Mouse (Mus musculus) adrenal gland, postnatal 25 days (tissue): ENCODE measurements around the gene Serpine2. TPM values are rescaled to one million over a fixed set of nuclear protein-coding genes. Genes with fewer than 3 reads are reported as not detected.

Experiments
- DNase-seq: peaks from one replicate; pipeline ENCODE4 v3.0.0; 2021; ENCODE audit warnings: mixed read lengths
- total RNA-seq: library from RNA; stranded (reverse); gene quantifications from 2 replicates; pipeline ENCODE4 v1.2.3, GENCODE M21; 2021

The Serpine2 gene
- total RNA-seq, 1 experiment from 2014 or later, result 5.9 TPM

DNA sequence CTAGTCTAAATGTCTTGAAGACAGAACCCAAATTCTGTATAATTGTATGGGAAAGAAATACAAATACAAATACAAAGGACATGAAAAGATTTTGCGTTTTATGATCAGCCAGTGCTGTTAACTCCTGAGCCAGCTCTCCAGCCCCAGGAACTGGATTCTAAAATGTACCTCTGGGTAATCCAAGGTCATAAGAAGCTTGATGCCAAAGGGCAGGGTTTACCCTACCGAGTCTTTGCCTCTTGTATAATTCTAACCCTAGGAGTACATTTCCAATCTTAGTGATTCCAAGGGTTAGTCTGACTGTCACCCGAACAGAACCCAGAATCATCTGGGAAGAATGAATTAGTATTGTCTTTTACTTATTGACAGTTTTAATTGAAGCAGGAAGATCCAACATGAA, 45.5 kb downstream of the Serpine2 start:
- DNase-seq, result no peak

GRCm38 (mm10) chr1:79809447-79809846, 51.5 kb downstream of the Serpine2 start:
- DNase-seq, result no peak

GRCm38 (mm10) chr1:79806865-79807264, 54.1 kb downstream of the Serpine2 start:
- DNase-seq, result no peak

DNA sequence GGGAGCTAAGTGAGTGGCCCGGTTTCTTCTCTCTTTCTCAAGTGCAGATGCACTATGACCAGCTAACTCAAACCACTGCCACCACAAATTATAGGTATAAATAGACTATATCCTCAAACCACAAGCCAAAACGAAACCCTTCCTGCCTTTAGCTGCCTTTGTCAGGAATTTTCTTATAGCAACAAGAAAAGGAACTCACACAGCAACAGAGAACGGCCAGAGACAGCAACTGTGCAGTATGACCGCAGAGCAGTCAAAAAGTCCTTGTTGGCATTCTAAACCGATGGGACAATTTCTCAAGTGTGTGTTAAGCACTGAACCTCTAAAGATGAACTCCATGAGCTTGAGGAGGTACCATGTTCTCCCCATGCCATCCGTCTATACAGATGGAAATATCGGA, 57.4 kb downstream of the Serpine2 start:
- DNase-seq, result no peak

DNA sequence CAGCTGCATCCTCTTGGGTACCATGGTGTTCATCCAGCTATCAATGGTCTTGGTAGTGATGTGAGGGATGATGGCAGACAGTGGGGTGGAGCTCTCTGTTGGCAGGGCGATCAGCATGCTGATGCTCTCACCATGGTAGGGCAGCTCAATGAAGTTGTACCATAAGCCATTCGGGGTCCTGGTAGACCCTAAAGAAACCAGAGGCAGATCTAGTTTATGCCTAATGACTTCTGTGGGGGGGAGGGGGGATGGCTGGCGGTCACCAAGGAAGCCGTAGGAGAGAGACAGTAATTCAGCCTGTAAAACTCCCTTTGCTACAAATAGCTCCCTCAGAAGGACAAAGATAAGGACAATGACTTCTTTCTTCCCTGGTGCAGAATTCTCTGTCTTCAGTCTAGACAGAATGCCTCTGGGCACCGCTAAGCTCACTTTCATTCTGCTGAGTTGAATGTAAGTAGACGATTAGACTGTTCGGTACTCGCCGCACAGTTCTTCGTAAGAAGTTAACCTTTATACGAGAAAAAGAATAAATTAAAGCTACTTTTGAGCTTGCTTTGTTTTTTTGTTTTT, 58.0 kb downstream of the Serpine2 start:
- DNase-seq, result no peak

DNA sequence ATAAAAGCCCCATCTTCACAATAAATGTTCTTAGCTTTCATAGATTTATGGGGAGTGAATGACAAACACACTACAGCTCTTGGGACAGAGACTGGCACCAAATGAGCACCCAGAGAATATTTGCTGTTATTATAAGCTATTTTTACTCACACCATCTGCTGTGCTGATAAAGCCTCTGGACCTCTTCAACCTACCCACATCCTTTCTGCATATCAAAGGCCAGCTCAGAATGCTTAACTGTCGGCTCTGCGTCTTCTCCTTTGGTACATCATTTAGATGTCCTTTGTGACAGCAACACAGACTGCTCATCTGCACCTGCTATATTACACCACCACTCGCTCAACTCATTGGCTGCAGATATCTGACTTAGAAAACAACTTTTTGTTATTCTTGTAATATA, 63.9 kb downstream of the Serpine2 start:
- DNase-seq, result no peak

DNA sequence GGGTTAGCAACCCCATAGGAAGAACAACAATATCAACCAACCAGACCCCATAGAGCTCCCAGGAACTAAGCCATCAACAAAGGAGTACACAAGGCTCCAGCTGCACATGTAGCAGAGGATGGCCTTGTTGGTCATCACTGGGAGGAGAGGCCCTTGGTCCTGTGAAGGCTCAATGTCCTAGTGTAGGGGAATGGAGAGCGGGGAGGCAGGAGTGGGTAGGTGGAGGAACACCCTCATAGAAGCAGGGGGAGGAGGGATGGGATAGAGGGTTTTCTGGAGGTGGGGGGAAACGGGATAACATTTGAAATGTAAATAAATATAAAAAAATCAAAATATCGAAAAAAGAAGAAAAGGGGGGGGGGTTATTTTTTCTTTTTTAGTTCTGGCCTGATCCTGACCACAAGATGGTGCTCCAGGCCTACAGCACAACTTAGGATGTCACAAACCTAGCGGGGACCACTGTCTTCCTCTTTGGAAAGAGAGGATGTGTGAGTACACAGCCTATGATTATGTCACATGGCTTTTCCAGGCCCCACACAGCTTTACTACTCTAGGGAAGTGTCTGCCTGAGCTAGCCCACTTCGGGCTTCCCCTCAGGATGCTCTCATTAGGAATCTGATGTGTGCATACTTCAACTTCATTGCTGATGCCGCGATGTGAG, 74.6 kb downstream of the Serpine2 start:
- no peak for DNase-seq

GRCm38 (mm10) chr1:79782433-79782832, 78.5 kb downstream of the Serpine2 start:
- DNase-seq, result no peak

GRCm38 (mm10) chr1:79778011-79778410, 83.0 kb downstream of the Serpine2 start:
- no peak for DNase-seq

DNA sequence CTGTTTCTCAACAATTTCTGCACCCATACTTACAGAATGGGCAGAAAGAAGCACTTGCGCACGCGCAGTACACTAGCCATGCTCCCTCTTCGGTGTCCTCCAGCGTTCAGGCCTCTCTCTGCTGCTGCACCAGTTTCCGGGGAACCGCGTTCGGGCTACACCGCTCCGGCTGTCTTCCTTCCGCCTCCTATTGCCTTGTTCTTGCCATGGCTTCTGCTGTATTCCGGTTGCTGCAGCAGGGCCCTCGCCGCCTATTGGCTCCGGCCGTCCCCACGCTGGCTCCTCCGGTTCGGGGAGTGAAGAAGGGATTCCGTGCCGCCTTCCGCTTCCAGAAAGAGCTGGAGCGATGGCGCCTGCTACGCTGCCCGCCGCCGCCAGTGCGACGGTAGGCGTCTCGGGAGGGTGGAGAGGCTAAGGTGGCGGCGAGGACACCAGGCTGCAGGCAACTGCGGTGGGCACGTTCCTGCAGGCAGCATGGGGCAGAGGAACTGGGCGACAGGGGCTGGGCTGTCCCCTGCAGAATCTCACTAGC, 85.0 kb downstream of the Serpine2 start, which contains the start of the genes Mrpl44 and Wdfy1:
Gene Mrpl44, plus strand, starts transcription at position 92 of the 532 bp plus-strand sequence.
Gene Wdfy1, minus strand, starts transcription at position 217 of the 532 bp plus-strand sequence.
- DNase-seq, result peak; percentile 96

GRCm38 (mm10) chr1:79774164-79774780, 86.7 kb downstream of the Serpine2 start:
- no peak for DNase-seq

DNA sequence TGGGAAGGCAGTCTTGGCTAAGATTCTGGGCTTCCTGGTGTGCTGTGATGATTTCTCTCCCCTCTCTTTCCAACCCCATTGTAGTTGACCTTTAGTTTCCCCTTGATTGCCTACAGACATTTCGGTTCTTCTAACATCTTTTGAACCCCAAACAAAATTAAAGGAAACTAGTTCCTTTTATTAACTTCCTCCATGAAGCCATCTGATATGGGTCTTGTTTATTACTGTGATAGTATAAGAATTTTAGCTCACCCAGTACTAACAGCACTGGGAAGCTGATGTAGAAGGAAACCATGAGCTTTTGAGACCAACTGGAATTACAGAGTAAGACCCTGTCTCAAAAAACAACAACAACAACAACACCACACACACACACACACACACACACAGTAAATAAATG, 92.7 kb downstream of the Serpine2 start:
- no peak for DNase-seq

DNA sequence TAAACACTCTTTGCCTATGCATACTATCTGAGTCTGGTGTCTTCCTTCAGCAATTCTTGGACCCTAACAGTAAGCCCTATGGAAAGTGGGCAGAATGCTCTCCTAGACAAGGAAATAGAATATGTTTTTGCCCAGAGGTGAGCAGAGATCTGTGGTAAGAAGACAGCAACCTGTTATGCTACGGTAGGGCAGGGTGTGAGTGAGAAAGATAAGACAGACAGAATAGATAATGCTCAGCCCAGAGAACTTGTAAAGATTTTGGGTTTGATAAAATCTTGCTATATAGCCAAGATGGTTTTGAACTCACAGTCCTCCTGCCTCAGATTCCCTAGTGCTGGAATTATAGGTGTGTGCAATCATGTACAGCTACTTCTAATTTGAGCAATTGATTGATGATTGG, 96.5 kb downstream of the Serpine2 start:
- DNase-seq, result no peak

DNA sequence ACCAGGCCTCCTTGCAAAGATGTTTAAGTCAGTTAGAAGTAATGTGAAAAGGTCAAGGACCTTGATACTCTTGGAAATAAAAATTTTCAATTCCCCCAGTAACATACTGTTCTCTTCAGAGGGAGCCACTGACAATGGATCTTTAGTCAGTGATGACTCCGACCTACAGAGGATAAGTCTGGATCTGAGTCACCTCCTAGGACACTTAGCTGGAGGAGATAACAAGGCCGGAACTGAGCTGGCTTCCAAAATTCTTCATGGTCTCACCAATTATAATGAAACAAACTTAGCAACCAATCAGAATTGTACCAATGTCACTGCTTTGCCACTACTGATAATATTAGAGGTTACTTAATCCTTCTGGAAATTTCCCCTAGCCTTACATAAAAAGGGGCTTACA, 96.9 kb downstream of the Serpine2 start:
- DNase-seq, result no peak

DNA sequence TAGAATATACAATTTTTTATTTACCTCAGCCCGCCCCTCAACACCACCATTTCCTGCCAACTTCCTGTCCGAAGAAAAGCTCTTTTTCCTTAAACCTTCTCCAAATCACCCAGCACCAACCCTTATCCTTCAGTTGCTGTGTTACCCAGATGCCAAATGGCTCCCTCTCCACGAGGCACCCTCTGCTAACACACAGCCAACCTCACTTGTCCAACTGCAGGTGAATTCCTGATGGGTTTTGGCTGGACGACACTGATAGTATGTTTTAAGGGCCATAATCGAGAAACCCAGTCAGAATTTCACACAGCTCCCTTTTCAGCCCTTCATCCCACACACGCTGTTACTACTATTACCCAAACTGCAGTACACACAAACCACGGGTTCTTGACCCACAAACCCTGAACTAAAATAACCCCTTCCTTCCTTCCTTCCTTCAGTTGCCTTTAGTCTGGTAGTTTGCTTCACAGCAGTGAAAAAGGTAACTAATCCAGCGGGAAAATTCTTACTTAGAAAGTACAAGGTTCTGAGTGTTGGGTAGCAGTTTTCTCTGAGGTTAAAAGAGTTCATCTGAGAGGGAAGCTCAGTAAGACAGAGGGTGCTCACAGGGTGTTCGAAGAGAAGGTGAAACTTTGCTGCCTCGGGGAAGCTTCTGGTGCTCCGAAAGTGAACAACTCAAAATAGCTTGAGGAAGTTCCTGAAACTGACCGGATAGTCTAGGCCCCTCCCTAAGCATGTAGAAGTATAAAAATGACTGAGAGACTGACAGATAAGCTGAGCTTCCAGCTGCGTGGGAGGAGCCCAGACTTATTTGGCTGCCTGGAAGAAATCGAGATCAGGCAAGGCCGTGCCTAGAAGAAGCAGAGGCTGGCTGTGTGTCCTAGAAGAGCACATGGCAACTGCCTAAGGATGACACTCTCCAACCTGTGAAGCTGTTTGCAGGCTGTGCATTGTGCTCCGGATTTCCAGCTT, 98.4 kb downstream of the Serpine2 start:
- no peak for DNase-seq

- DNase-seq, result no peak
These were observed 99.1 kb downstream of the Serpine2 start for GRCm38 (mm10) chr1:79761917-79762271.

GRCm38 (mm10) chr1:79761106-79761916, 99.7 kb downstream of the Serpine2 start:
- peak; percentile 85 for DNase-seq

GRCm38 (mm10) chr1:79760656-79761055, 100.3 kb downstream of the Serpine2 start:
- peak; percentile 31 for DNase-seq

DNA sequence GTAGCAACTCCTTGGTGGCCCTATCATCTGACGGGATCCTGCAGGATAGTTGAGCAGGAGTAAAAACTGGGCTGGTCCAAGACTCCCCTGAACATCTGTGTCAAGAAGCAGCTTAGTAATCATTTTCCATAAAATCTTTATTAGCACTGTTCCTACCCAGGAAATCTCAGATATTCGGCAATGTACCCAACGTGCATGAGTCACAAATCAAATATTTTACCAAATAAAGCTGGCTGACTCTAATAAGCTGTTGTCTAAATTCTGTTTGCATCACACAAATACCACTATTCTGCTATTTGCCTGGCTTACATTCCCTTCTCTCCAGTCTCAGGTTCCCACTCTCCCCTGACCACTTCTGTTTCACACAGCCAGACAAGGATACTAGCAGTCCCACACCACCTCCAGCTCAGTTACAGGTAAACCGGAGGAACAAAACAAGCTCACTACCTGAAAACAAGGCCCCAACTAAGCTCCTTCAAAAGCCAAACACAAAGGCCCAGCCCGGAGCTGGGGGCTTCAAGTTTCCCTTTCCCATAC, 101.5 kb downstream of the Serpine2 start:
- no peak for DNase-seq

DNA sequence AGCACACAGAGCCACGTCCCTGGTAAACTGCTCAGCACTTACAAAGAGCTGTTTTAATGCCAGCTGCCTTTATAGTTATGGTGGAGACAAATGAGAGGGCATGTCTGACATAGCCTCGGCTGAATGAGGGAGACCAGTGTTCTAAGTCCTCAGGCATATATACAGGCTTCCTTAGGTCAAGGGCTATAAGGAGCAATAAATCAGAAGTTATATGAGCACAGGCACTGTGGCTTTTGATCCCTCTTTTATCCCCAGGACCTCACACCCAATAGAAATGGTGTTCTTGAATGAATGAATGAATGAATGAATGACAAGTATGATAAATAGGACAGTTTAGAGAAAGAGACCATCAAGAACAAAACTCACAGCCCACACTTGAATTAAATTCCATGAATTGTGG, 102.0 kb downstream of the Serpine2 start:
- no peak for DNase-seq

- DNase-seq, result no peak
These were observed 103.4 kb downstream of the Serpine2 start for GRCm38 (mm10) chr1:79757597-79757996.
